Mouse (Mus musculus): ENCODE results near the gene Napepld. TPM values are rescaled to one million over a fixed set of nuclear protein-coding genes. Genes with fewer than 3 reads are reported as not detected.
A peak's percentile ranks its signal among the peaks of the same experiment; 100 is the strongest.

Gene Napepld
- polyA plus RNA-seq (2014; fragmentation: Nextera tagmentation; extraction: Ambion mirVana): 7.2 and 8.2 TPM in 2 replicates

GRCm38 (mm10) chr5:21701351-21702008 lies at the start of gene Napepld:
Gene Napepld, minus strand, starts transcription at chr5:21701396.
- ATAC-seq (ENCODE audit: low FRiP score, low TSS enrichment): peak; percentile 99

GRCm38 (mm10) chr5:21745966-21746365 lies 44.8 kb upstream of the Napepld start:
- Histone ChIP-seq H3K36me3 (ENCODE audit: control insufficient read depth, insufficient read depth, low read length) (peaks cover 89% of the 10 kb centered on the region), H3K9me3 (ENCODE audit: control insufficient read depth, low read length) (no peaks in the 10 kb centered on the region), H3K9ac (ENCODE audit: low read depth, low read length) (no peak overlapping the region), H3K27ac (ENCODE audit: low read depth, low read length) (no peak overlapping the region), H3K4me3 (ENCODE audit: low read length) (no peak overlapping the region), H3K27me3 (ENCODE audit: control insufficient read depth, insufficient read depth, low read length) (no peaks in the 10 kb centered on the region), H3K4me1 (ENCODE audit: control insufficient read depth, insufficient read depth, low read length) (no peaks in the 10 kb centered on the region), H3K4me2 (replicated peaks; ENCODE audit: low read depth, low read length) (no peak overlapping the region)
- no peak for ATAC-seq (ENCODE audit: low FRiP score, low TSS enrichment)
- WGBS: 98% methylated on average over 6 of the region's 8 CpGs

More at GRCm38 (mm10) chr5:21701351-21702008, at the start of gene Napepld:
- H3K36me3 ChIP-seq (ENCODE audit: control insufficient read depth, insufficient read depth, low read length): no peaks in the 10 kb centered on the region
- WGBS: under 1% methylated on average over 55 of the region's 59 CpGs
- H3K4me1 ChIP-seq (ENCODE audit: control insufficient read depth, insufficient read depth, low read length): no peaks in the 10 kb centered on the region
- peak within 1 kb of the TSS; percentile 55 for H3K4me2 ChIP-seq (replicated peaks; ENCODE audit: low read depth, low read length)
- peak within 1 kb of the TSS; percentile 57 for H3K4me3 ChIP-seq (ENCODE audit: low read length)
- no peaks in the 10 kb centered on the region for H3K27me3 ChIP-seq (ENCODE audit: control insufficient read depth, insufficient read depth, low read length)
- peak within 1 kb of the TSS; percentile 69 for H3K9ac ChIP-seq (ENCODE audit: low read depth, low read length)
- no peaks in the 10 kb centered on the region for H3K9me3 ChIP-seq (ENCODE audit: control insufficient read depth, low read length)
- H3K27ac ChIP-seq (ENCODE audit: low read depth, low read length): peak within 1 kb of the TSS; percentile 90

- H3K9ac ChIP-seq (ENCODE audit: low read depth, low read length): no peak overlapping the region
- ATAC-seq (ENCODE audit: low FRiP score, low TSS enrichment): no peak
- no peaks in the 10 kb centered on the region for H3K9me3 ChIP-seq (ENCODE audit: control insufficient read depth, low read length)
- no peak overlapping the region for H3K27ac ChIP-seq (ENCODE audit: low read depth, low read length)
- H3K27me3 ChIP-seq (ENCODE audit: control insufficient read depth, insufficient read depth, low read length): no peaks in the 10 kb centered on the region
- peaks cover 96% of the 10 kb centered on the region for H3K36me3 ChIP-seq (ENCODE audit: control insufficient read depth, insufficient read depth, low read length)
- no peak overlapping the region for H3K4me3 ChIP-seq (ENCODE audit: low read length)
- no peak overlapping the region for H3K4me2 ChIP-seq (replicated peaks; ENCODE audit: low read depth, low read length)
- no peaks in the 10 kb centered on the region for H3K4me1 ChIP-seq (ENCODE audit: control insufficient read depth, insufficient read depth, low read length)
Observed at GRCm38 (mm10) chr5:21744651-21745050, 43.5 kb upstream of the Napepld start.

- ATAC-seq (ENCODE audit: low FRiP score, low TSS enrichment): no peak
Observed at GRCm38 (mm10) chr5:21743606-21744005, 42.4 kb upstream of the Napepld start.

GRCm38 (mm10) chr5:21739881-21740280 lies 38.7 kb upstream of the Napepld start:
- 86% methylated on average over 13 of the region's 13 CpGs for whole genome bisulfite sequencing

More at GRCm38 (mm10) chr5:21743606-21744005, 42.4 kb upstream of the Napepld start:
- H3K4me2 ChIP-seq (replicated peaks; ENCODE audit: low read depth, low read length): no peak overlapping the region
- H3K27ac ChIP-seq (ENCODE audit: low read depth, low read length): no peak overlapping the region
- H3K4me1 ChIP-seq (ENCODE audit: control insufficient read depth, insufficient read depth, low read length): no peaks in the 10 kb centered on the region
- H3K9ac ChIP-seq (ENCODE audit: low read depth, low read length): no peak overlapping the region
- peaks cover 94% of the 10 kb centered on the region for H3K36me3 ChIP-seq (ENCODE audit: control insufficient read depth, insufficient read depth, low read length)
- WGBS: 97% methylated on average over 10 of the region's 10 CpGs
- H3K27me3 ChIP-seq (ENCODE audit: control insufficient read depth, insufficient read depth, low read length): no peaks in the 10 kb centered on the region
- H3K4me3 ChIP-seq (ENCODE audit: low read length): no peak overlapping the region
- no peaks in the 10 kb centered on the region for H3K9me3 ChIP-seq (ENCODE audit: control insufficient read depth, low read length)

GRCm38 (mm10) chr5:21739120-21739519 lies 37.9 kb upstream of the Napepld start:
- H3K4me1 ChIP-seq (ENCODE audit: control insufficient read depth, insufficient read depth, low read length): peaks cover 7% of the 10 kb centered on the region; the same call in 1 of the 2 replicates
- H3K4me2 ChIP-seq (replicated peaks; ENCODE audit: low read depth, low read length): no peak overlapping the region
- WGBS: 93% methylated on average over 11 of the region's 11 CpGs
- ATAC-seq (ENCODE audit: low FRiP score, low TSS enrichment): no peak
- no peak overlapping the region for H3K9ac ChIP-seq (ENCODE audit: low read depth, low read length)
- no peak overlapping the region for H3K4me3 ChIP-seq (ENCODE audit: low read length)
- H3K9me3 ChIP-seq (ENCODE audit: control insufficient read depth, low read length): no peaks in the 10 kb centered on the region
- H3K27me3 ChIP-seq (ENCODE audit: control insufficient read depth, insufficient read depth, low read length): no peaks in the 10 kb centered on the region
- peaks cover 49% of the 10 kb centered on the region for H3K36me3 ChIP-seq (ENCODE audit: control insufficient read depth, insufficient read depth, low read length)
- no peak overlapping the region for H3K27ac ChIP-seq (ENCODE audit: low read depth, low read length)

More at GRCm38 (mm10) chr5:21739881-21740280, 38.7 kb upstream of the Napepld start:
- Histone ChIP-seq H3K27me3 (ENCODE audit: control insufficient read depth, insufficient read depth, low read length) (no peaks in the 10 kb centered on the region), H3K4me3 (ENCODE audit: low read length) (no peak overlapping the region), H3K9ac (ENCODE audit: low read depth, low read length) (no peak overlapping the region), H3K27ac (ENCODE audit: low read depth, low read length) (no peak overlapping the region), H3K9me3 (ENCODE audit: control insufficient read depth, low read length) (no peaks in the 10 kb centered on the region), H3K4me1 (ENCODE audit: control insufficient read depth, insufficient read depth, low read length) (peaks cover 7% of the 10 kb centered on the region; the same call in 1 of the 2 replicates), H3K4me2 (replicated peaks; ENCODE audit: low read depth, low read length) (no peak overlapping the region), H3K36me3 (ENCODE audit: control insufficient read depth, insufficient read depth, low read length) (peaks cover 57% of the 10 kb centered on the region)
- no peak for ATAC-seq (ENCODE audit: low FRiP score, low TSS enrichment)

- WGBS: 17% methylated on average over 10 of the region's 10 CpGs
- no peak for ATAC-seq (ENCODE audit: low FRiP score, low TSS enrichment)
- Histone ChIP-seq H3K9me3 (ENCODE audit: control insufficient read depth, low read length) (no peaks in the 10 kb centered on the region), H3K4me3 (ENCODE audit: low read length) (peak overlapping the region; percentile 94), H3K36me3 (ENCODE audit: control insufficient read depth, insufficient read depth, low read length) (peaks cover 34% of the 10 kb centered on the region), H3K27ac (ENCODE audit: low read depth, low read length) (no peak overlapping the region), H3K4me2 (replicated peaks; ENCODE audit: low read depth, low read length) (peak overlapping the region; percentile 81), H3K4me1 (ENCODE audit: control insufficient read depth, insufficient read depth, low read length) (peaks cover 11% of the 10 kb centered on the region; the same call in 1 of the 2 replicates), H3K27me3 (ENCODE audit: control insufficient read depth, insufficient read depth, low read length) (no peaks in the 10 kb centered on the region), H3K9ac (ENCODE audit: low read depth, low read length) (peak overlapping the region; percentile 86)
Observed at GRCm38 (mm10) chr5:21737620-21738019, 36.4 kb upstream of the Napepld start.

- H3K4me2 ChIP-seq (replicated peaks; ENCODE audit: low read depth, low read length): peak within 1 kb of the TSS; percentile 81
- peak within 1 kb of the TSS; percentile 51; the same call in 1 of the 2 replicates for H3K27ac ChIP-seq (ENCODE audit: low read depth, low read length)
- H3K36me3 ChIP-seq (ENCODE audit: control insufficient read depth, insufficient read depth, low read length): peaks cover 29% of the 10 kb centered on the region
- peak within 1 kb of the TSS; percentile 94 for H3K4me3 ChIP-seq (ENCODE audit: low read length)
- under 1% methylated on average over 41 of the region's 42 CpGs for WGBS
- no peaks in the 10 kb centered on the region for H3K9me3 ChIP-seq (ENCODE audit: control insufficient read depth, low read length)
- no peaks in the 10 kb centered on the region for H3K27me3 ChIP-seq (ENCODE audit: control insufficient read depth, insufficient read depth, low read length)
- H3K9ac ChIP-seq (ENCODE audit: low read depth, low read length): peak within 1 kb of the TSS; percentile 86
- peaks cover 14% of the 10 kb centered on the region; the same call in 1 of the 2 replicates for H3K4me1 ChIP-seq (ENCODE audit: control insufficient read depth, insufficient read depth, low read length)
- peak; percentile 83 for ATAC-seq (ENCODE audit: low FRiP score, low TSS enrichment)
Observed at GRCm38 (mm10) chr5:21736956-21737585, 35.9 kb upstream of the Napepld start, which contains the start of gene Pmpcb. Gene Pmpcb, plus strand, starts transcription at chr5:21737141.

GRCm38 (mm10) chr5:21736046-21736445 lies 34.9 kb upstream of the Napepld start:
- no peaks in the 10 kb centered on the region for H3K9me3 ChIP-seq (ENCODE audit: control insufficient read depth, low read length)
- H3K27ac ChIP-seq (ENCODE audit: low read depth, low read length): no peak overlapping the region
- WGBS: 89% methylated on average over 11 of the region's 11 CpGs
- H3K4me3 ChIP-seq (ENCODE audit: low read length): no peak overlapping the region
- H3K4me1 ChIP-seq (ENCODE audit: control insufficient read depth, insufficient read depth, low read length): peaks cover 14% of the 10 kb centered on the region; the same call in 1 of the 2 replicates
- H3K4me2 ChIP-seq (replicated peaks; ENCODE audit: low read depth, low read length): no peak overlapping the region
- H3K27me3 ChIP-seq (ENCODE audit: control insufficient read depth, insufficient read depth, low read length): no peaks in the 10 kb centered on the region
- ATAC-seq (ENCODE audit: low FRiP score, low TSS enrichment): no peak
- peaks cover 19% of the 10 kb centered on the region for H3K36me3 ChIP-seq (ENCODE audit: control insufficient read depth, insufficient read depth, low read length)
- H3K9ac ChIP-seq (ENCODE audit: low read depth, low read length): no peak overlapping the region

All from kidney, embryonic 14.5 days (tissue).